Mouse (Mus musculus) lung, postnatal 0 days (tissue): ENCODE measurements at regions not wholly inside any gene's neighbourhood (a gene's known extent, or its start where the extent isn't known, plus 50 kb on each side); places are given as distances from the start of the nearest gene placed in this dataset.

Experiments used
- CTCF ChIP-seq: IDR thresholded peaks from 2 replicates; pipeline ENCODE4 v1.5.1; 2016; ENCODE audit warnings: antibody characterized with exemption, mild to moderate bottlenecking
- EP300 ChIP-seq: IDR thresholded peaks from 2 replicates; pipeline ENCODE4 v1.6.1; 2016; ENCODE audit warnings: antibody characterized with exemption, mild to moderate bottlenecking, control low read depth

DNA sequence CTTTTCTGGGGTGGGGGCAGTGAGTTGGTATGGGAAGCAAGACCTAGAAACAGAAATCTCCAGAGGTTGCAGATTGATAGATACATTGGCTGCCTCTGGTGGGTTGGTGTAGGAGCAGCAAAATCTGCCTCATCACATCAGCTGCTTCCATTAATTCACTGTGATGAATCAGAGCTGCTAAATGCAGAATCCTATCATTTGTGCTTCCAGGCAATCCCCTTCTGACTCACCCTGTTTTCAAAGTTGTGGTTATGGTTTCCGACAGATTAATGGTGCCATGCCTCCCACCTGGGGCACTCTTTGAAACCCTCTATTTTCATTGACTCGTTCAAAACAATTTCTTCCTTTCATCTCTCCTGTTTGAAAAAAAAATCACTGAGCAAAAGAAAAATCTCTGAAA is 507.2 kb upstream of the Chrm3 start:
- TF ChIP-seq EP300 (no peak), CTCF (no peak)
